Mouse (Mus musculus): ENCODE measurements around the gene Speg. TPM values are rescaled to one million over a fixed set of nuclear protein-coding genes. Genes with fewer than 3 reads are reported as not detected.

The Speg gene
- total RNA-seq, 2 experiments from 2014 or later, result 9.8 to 10.8 TPM

DNA sequence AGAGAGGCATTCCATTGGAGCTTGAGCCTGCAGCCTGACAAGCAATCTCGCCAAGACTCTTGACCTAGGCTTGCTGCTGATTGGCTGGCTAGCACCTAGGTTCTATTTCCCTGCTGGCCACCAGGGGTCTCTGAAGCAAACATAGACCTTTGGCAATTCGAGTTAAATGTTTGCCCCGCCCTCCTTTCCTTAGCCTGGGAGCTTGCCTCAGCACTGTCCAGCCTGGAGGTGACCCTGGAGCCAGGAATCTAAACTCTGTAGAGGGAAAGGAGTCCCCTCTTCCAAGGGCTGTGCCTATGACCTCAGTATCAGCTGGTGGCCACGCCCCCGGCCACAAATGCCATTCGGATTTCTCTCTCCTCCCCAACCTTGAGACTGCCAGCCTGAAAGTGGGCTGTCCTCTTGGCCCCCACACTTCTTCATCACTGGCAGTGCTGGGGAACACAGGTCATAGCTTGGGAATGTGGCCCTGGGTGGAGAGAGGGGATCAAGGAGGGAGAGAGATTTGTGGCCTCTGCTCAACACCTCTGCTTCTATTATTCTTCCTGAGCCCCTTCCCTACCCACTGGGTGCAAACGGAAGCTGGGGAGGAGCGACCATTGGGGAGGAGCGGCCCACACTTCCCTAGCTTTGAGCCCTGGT lies 23.8 kb downstream of the Speg start:
- DNase-seq, result peak; percentile 78 to 83

DNA sequence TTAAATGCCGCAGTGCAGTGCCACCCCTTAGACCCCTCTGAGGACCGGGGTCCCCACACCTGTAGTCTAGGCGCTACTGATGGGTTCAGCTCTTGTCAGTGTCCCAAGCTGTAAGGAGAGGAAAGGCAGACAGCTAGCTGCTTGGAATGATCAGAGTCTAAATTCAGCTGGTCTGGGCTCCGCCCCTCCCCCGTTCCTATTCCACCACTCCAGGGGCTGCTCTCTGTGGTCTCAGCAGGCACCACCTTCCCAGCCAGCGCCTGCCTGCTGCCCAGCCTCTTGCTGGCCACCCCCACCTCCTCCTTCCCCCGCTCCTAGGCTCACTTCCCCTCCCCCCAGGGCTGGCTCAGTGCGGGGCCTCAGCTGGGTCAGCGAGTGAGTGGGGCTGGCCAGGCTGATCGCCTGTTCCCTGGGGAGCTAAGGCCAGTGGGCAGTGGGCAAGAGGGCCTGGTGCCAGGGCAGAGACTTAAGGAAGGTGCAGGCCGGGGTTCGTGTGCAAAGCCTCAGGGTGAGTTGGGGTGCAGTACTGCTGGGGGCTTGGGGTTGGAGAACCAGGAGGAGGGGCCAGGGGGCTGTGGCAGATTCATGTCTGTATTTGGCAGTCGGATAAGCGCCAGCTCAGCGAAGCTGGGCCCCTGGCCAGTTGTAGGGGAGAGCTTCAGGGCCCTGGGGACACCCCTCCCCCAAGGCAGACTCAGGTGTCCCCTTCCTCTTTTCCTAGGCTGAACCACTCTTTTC lies 24.8 kb downstream of the Speg start:
- DNase-seq, result peak in 1 of 2 experiments; percentile 38

DNA sequence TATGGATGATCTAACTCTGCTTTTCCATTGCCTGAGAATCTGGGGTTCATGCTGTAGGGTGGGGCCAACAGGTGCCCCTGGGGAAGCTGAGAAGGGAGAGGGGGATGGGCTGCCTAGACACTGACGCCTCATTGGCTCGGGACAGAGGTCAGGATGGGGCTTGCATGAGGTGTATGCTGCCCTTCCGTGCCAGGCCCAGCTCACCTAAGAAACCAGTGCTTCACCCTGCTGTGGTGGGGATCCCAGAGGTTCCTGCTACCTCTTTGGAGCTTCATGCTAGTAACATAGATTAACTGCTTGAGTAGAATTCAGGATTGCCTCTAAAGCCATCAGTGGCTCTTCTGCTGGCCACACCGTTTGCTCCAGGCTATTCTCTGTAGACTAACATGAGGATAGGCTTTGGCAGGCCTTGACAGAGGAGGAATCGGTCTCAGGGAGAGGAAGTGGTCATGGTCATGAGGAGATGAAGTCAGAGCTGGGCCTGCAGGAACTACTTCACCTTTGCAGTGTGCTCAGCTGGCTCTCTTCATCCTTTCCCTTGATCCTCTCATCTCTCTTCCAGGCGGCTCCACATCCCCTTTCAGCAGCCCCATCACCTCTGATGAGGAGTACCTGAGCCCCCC lies 25.5 kb downstream of the Speg start:
- no peak for DNase-seq

DNA sequence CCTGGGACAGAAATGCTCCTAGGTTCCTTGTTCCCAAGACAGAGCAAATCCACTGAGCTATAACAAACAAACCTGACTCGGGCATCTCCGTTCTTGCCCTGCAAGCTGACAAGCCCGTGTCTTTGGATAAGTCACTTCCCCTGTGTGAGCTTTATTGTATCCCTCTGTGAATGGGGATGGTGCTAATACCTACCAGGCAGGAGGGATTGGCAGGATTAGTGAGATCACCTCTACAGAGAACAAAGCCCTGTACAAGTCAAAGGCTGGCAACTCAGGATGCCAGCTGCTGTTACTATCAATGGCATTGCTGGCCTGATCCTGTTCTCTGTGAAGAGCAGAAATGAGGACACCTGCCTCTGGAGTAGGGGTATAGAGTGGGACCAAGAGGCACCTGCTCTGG lies 30.4 kb downstream of the Speg start:
- no peak for DNase-seq

- no peak for DNase-seq
Measured at GRCm38 (mm10) chr1:75406173-75406572, 31.1 kb downstream of the Speg start.

DNA sequence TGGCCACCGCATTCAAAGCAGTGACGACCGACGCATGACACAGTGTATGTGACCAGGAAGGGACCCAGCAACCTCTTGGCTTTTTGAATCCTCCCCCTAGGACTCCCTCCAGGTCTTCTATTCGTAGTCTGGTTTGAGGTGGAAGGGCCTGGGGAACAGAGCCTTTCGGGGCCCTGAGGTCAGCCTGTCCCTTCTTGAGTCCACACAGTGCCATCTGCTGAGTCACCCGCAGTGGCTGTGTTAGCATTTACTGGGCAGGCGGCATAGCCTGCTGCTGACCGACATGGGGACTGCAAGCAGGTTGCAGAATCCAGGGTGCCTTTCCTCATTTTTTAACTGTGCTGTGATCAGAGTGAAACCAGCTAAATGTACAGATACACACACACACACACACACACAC lies 32.0 kb downstream of the Speg start:
- no peak for DNase-seq

DNA sequence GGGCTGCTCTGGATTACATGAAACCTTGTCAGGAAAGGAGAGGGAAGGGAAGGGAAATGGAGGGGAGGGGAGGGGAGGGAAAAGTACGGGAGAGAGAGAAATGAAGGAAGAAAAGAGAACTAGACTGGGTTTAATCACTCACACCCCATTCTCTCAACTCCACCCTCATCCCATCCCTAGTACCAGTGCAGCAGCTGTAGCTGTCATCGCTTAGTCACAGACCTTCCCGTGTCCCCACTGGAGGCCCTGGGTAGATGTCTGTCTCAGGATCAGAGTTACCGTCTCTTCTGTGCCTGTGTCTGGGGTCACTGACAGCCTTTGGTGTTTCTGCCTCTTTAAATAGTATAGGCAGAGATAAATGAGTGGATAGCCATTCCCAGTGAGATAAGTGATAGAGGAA lies 33.1 kb downstream of the Speg start:
- no peak for DNase-seq

DNA sequence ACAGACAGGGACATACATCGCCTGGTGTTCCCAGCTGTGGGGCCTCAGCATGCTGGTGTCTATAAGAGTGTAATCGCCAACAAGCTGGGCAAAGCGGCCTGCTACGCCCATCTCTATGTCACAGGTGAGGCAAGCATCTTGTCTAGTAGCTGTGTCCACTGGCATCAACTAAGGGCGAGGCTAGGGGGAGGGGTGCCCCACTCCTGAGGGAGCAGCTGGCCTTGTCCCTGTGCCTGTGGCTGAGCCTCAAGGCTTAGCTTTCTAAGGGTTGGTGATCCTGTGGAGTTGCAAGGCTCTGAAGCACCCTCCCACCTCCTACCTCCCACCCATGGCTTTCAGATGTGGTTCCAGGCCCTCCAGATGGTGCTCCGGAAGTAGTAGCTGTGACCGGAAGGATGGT lies 34.9 kb downstream of the Speg start:
- DNase-seq, result no peak

GRCm38 (mm10) chr1:75412196-75412595 lies 37.1 kb downstream of the Speg start:
- DNase-seq, result no peak

DNA sequence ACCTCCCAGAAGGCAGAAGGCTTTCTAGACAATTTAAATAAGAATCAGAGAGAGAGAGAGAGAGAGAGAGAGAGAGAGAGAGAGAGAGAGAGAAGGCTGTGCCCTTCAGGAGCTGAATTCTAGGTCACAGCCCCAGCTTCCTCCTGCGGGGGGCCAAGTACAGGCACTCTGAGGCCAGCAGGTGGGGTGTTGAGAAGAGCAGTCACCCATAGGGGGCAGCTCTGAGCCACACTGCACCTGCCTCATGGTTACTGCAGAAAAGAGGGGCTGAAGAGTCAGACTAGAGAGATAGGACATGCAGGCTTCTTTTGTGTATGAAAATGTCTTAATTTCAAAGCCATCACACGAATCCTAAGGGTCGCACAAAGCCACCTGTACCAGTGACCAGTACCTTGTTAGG lies 38.7 kb downstream of the Speg start:
- DNase-seq, result peak; percentile 24 to 47

DNA sequence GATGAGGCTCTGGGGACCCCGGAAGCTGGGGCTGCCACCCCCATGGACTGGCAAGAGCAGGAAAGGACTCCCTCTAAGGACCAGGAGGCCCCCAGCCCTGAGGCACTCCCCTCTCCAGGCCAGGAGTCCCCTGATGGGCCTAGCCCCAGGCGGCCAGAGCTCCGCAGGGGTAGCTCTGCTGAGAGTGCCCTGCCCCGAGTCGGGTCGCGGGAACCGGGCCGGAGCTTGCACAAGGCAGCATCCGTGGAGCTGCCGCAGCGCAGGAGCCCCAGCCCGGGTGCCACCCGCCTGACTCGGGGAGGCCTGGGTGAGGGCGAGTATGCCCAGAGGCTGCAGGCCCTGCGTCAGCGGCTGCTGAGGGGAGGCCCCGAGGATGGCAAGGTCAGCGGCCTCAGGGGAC lies 46.7 kb downstream of the Speg start:
- no peak for DNase-seq

GRCm38 (mm10) chr1:75422216-75422822 lies 47.2 kb downstream of the Speg start:
- no peak for DNase-seq

DNA sequence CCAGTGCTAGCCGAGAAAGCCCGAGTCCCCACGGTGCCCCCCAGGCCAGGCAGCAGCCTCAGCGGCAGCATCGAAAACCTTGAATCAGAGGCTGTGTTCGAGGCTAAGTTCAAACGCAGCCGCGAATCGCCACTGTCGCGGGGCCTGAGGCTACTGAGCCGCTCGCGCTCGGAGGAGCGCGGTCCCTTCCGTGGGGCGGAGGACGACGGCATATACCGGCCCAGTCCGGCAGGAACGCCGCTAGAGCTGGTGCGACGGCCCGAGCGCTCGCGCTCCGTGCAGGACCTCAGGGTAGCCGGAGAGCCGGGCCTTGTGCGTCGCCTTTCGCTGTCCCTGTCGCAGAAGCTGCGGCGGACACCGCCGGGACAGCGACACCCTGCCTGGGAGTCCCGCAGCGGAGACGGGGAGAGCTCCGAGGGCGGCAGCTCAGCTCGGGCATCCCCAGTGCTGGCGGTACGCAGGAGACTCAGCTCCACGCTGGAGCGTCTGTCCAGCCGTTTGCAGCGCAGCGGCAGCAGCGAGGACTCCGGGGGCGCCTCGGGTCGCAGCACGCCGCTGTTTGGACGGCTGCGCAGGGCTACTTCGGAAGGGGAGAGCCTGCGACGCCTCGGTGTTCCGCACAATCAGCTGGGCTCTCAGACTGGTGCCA lies 47.9 kb downstream of the Speg start:
- peak; percentile 53 to 62 for DNase-seq

- DNase-seq, result no peak
Measured at GRCm38 (mm10) chr1:75423780-75424390, 48.8 kb downstream of the Speg start.

DNA sequence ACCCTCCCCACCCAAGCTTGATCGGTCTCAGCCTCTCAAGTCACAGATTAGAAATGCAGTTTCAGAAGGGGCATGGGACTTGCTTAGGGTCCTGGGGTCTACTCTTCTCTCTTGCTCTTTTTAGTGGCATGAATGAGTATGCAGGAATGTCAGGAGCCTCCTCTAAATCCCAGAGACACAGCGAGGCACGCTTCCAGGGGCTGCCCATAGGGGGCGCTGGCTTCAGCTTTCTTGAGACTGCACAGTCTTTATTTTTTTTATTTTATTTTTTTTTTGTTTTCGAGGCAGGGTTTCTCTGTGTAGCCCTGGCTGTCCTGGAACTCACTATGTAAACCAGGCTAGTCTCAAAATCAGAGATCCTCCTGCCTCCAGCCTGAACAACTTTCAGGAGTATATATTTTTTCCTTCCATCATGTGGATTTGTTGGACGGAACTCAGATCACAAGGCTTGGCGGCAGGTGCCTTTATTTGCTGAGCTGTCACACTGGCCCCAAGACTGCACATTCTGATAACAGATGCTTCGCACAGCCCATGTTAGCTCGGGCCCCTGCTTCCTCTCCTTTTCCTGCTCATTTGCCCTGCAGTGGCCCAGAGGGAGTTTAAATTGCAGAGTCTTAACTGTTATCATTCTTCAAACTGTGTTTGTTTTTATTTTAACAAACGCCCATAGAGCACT lies 50.8 kb downstream of the Speg start:
- peak; percentile 39 to 59 for DNase-seq

DNA sequence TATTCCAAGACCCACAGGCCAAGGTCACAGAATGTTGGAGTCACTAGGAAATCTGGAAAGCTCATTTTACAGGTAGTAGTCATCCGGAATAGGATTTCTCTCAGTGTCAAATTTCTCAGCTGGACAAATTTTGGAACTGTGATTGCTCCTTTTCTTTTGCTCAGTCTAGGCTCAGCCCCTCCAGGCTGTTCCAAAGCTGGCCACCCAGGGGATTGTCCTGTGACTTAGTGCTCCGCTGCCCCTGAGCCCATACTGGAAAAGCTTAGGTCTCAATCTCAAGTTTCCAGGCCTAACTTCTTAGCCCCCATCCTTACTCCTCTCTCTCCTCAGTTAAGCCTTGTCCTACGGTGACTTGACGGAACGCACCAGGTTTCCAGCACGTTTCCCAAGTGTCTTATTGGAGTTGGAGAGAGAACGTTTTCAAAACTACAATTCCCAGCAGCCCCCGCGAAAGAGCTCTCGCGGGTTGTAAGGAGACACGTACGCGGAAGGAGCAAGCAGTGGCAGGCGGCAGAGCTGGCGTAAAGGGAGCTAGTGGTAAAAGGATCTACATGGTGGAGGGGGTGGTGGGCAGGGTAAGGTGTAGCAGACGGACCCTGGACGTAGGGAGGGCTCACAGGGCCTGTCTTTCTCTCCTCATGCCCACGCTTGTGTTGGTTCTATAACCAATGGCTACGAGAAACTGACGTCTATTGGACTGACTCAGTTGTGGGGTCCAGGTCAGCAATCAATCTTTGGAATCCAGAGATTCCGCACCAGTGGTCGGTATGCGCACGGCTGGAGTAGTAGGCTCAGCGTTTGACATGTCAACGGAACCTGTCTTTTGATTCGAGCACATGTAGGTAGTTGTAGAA lies 60.6 kb downstream of the Speg start, which contains the start of gene Gmppa:
Gmppa (plus strand) TSS at position 456 of the 854 bp plus-strand sequence.
- DNase-seq, result peak; percentile 86 to 91

GRCm38 (mm10) chr1:75438782-75439181 lies 63.7 kb downstream of the Speg start:
- DNase-seq, result no peak

DNA sequence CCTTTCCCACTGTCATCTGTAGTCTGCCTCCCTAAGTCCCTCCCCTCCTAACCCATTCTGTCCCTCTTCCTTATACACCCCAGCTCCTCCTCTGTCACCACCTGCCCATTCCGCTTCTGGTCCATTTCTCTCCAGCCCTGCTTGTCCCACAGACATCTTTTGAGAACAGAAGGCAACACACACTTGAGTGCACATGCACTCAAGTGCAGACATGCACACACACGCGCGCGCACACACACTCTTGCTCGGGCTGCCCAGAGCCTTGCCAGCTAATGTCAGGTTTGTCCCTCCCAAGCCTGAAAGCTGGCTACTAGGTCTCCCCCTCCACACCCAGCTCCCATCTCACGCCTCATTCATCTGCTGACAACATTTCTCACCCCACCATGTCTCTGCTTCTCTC lies 65.6 kb downstream of the Speg start:
- DNase-seq, result no peak

- no peak for DNase-seq
Measured at GRCm38 (mm10) chr1:75441471-75441996, 66.4 kb downstream of the Speg start.

DNA sequence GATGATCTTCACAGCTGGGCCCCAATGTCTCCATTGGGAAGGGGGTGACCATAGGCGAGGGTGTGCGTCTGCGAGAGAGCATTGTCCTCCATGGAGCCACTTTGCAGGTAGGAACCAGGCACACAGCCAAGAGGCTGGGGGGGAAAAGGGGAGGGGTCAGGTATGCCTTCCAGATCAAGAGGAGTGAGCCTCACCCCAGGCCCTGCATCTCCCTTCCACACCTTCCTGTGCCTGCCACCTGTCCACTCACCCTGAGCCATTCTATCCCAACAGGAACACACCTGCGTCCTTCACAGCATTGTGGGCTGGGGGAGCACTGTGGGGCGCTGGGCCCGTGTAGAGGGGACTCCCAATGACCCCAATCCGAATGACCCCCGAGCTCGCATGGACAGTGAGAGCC lies 67.1 kb downstream of the Speg start:
- no peak for DNase-seq

Data from adrenal gland, postnatal 36 days (tissue).